Mouse (Mus musculus) small intestine, adult 2 months (tissue): ENCODE data around the gene Lzts2.

ENCODE experiments used
- CTCF ChIP-seq: fragments of 200-500 bp; IDR thresholded peaks from 2 replicates; pipeline ENCODE4 v1.5.1; 2012; ENCODE audit warnings: low read depth, mild to moderate bottlenecking, control low read depth, inconsistent platforms, low read length, moderate library complexity, mixed read lengths; ENCODE audit not compliant: insufficient replicate concordance, insufficient read length; ENCODE audit errors: extremely low read depth
- POLR2A ChIP-seq: fragments of 200-500 bp; IDR thresholded peaks from 2 replicates; pipeline ENCODE4 v1.6.1; 2012; ENCODE audit warnings: low read depth, mild to moderate bottlenecking, control low read depth, inconsistent platforms, low read length, moderate library complexity

DNA sequence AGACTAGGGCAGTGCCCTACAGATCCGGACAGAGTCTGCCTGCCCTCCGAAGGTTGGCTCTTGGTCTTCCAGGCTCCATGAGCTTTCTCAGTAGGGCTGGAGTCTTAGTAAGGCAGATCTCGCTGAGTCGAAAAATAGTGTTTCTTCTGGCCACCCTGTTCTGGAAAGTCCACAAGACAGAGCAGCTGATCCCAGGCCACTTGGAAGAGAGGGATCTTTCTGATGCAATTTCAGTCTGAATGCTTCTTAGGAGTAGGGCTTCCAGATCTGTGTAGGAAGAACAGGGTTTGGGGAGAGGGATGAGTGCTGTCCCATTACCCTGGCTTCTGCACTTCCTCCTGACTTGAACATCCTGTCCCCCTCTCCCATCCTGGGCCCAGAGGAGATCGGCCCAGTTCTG lies 31.4 kb downstream of the Lzts2 start, which contains the start of gene Pdzd7:
- TF ChIP-seq POLR2A = no peak
- no peak for TF ChIP-seq CTCF
